Mouse (Mus musculus) midbrain, embryonic 13.5 days (tissue): ENCODE data around the gene Gm28363. TPM values are rescaled to one million over a fixed set of nuclear protein-coding genes. Genes with fewer than 3 reads are reported as not detected.
"Not testable (repeated sequence)": the region's sequence is repeated elsewhere in the genome, so short reads cannot be mapped to it uniquely, and the experiment has no call there.

Experiments used
- ATAC-seq: fragments of 200-750 bp; cut with Nextera tagmentation; 2 replicates; pipeline ENCODE4 v1.8.0; 2017; ENCODE audit warnings: mild to moderate bottlenecking, moderate TSS enrichment, moderate library complexity
- H3K27ac ChIP-seq: fragments of 300-500 bp; sonication (generic); 2 replicates; pipeline ENCODE4 v1.5.1; 2015; ENCODE audit warnings: inconsistent platforms, mild to moderate bottlenecking, moderate library complexity
- H3K27me3 ChIP-seq: fragments of 300-500 bp; sonication (generic); 2 replicates; pipeline ENCODE4 v1.6.1; 2015; ENCODE audit warnings: mild to moderate bottlenecking, inconsistent platforms
- H3K36me3 ChIP-seq: fragments of 300-500 bp; sonication (generic); 2 replicates; pipeline ENCODE4 v1.6.1; 2015; ENCODE audit warnings: mild to moderate bottlenecking, inconsistent platforms
- H3K4me1 ChIP-seq: fragments of 300-500 bp; sonication (generic); replicated peaks from 2 replicates; pipeline ENCODE4 v1.6.1; 2015; ENCODE audit warnings: inconsistent platforms
- H3K4me2 ChIP-seq: fragments of 300-500 bp; sonication (generic); replicated peaks from 2 replicates; pipeline ENCODE4 v1.6.1; 2015; ENCODE audit warnings: moderate library complexity, mild to moderate bottlenecking, inconsistent platforms
- H3K4me3 ChIP-seq: fragments of 300-500 bp; sonication (generic); replicated peaks from 2 replicates; pipeline ENCODE4 v1.5.1; 2015; ENCODE audit warnings: mild to moderate bottlenecking, inconsistent platforms
- H3K9ac ChIP-seq: fragments of 300-500 bp; sonication (generic); replicated peaks from 2 replicates; pipeline ENCODE4 v1.6.1; 2015; ENCODE audit warnings: mild to moderate bottlenecking, inconsistent platforms
- H3K9me3 ChIP-seq: fragments of 300-500 bp; sonication (generic); 2 replicates; pipeline ENCODE4 v1.6.1; 2016; ENCODE audit warnings: mild to moderate bottlenecking, inconsistent platforms
- WGBS: fragments of 180-500 bp; shearing (Covaris S2); methylation state at CpG from one replicate; pipeline ENCODE4 v1.1.7; 2015; 5-methylcytosine and 5-hydroxymethylcytosine counted together
- polyA plus RNA-seq: library from polyadenylated mRNA; unstranded; fragments of >200 nt; fragmentation: Nextera tagmentation; extraction: Ambion mirVana; gene quantifications from 2 replicates; pipeline ENCODE4 v1.2.1, GENCODE M21; 2015

Gm28363 gene
- not detected in 2 replicates for polyA plus RNA-seq

DNA sequence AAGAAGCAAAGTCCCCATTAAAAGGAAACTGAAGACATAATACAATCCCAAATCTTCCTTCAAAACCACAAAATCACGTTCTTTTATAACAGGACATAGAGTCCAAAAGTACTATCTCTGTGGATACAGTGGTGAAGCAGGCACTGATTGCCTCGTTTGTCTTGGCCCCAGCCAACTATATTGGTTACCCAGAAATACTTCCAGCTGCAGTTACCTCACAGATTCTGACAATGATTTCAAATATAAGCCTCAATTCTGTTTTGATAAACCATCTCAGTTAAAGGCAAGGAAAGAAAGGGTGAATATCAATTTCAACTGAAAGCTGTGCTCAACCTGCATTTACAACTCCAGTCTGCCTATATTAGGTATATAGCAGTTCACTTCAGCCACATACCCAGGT, at the start of gene Gm28363:
Gm28363 (plus strand) TSS at position 301 of the 400 bp plus-strand sequence.
- not testable (repeated sequence) for H3K9me3 ChIP-seq, H3K36me3 ChIP-seq, H3K4me2 ChIP-seq, H3K27me3 ChIP-seq, H3K4me1 ChIP-seq, H3K9ac ChIP-seq, H3K27ac ChIP-seq, ATAC-seq, H3K4me3 ChIP-seq
- WGBS, result 58% methylated on average over 2 of the region's 2 CpGs

DNA sequence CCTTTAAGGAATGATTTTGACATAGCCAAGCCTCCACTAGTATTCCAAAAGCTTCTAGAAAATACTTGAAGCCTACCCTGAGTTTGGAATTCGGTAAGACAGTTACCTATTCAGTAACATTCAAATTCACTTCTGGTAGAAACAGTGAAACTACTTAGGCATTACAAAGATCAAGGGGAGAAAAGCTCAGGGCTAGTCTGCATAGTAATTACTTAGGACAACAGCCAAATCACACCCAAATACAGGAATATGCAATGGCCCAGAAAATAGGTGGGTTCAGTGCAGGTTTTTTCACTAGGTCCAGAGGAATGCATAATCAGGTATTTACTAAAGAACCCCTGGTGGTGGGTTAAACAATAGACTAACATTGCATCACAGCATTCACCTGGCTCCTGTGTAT, 46.7 kb upstream of the Gm28363 start:
- not testable (repeated sequence) for H3K4me3 ChIP-seq, H3K9ac ChIP-seq, H3K4me2 ChIP-seq, ATAC-seq, H3K27ac ChIP-seq, H3K27me3 ChIP-seq, H3K4me1 ChIP-seq, H3K36me3 ChIP-seq, H3K9me3 ChIP-seq
- 62% methylated on average over 1 of the region's 1 CpGs for WGBS

Other genes with a start within 250 kb of the Gm28363 start
- not detected in 2 replicates for gene B020011L13Rik, start 84.0 kb downstream of the Gm28363 start, polyA plus RNA-seq
- not detected in 2 replicates for gene Gm28360, start 132.9 kb downstream of the Gm28363 start, polyA plus RNA-seq
- gene Gm28168, start 230.9 kb downstream of the Gm28363 start, polyA plus RNA-seq, result not detected in 2 replicates